Mouse (Mus musculus) liver, embryonic 14.5 days (tissue): ENCODE data around the gene Icos. TPM values are rescaled to one million over a fixed set of nuclear protein-coding genes. Genes with fewer than 3 reads are reported as not detected.

ENCODE experiments used
- ATAC-seq: fragments of 200-750 bp; cut with Nextera tagmentation; 2 replicates; pipeline ENCODE4 v1.8.0; 2017; ENCODE audit warnings: moderate number of reproducible peaks, mild to moderate bottlenecking, moderate library complexity; ENCODE audit not compliant: insufficient read depth
- DNase-seq, 3 experiments: peaks; one replicate each; pipeline ENCODE4 v3.0.0-alpha.2; 2012 to 2013; ENCODE audit warnings: low read depth in 3 of 3, low spot score in 3 of 3
- H3K27ac ChIP-seq: fragments of 300-500 bp; sonication (generic); 2 replicates; pipeline ENCODE4 v1.5.1; 2014; ENCODE audit warnings: moderate library complexity, mild to moderate bottlenecking, control low read depth, inconsistent platforms
- H3K27me3 ChIP-seq: fragments of 300-500 bp; sonication (generic); 2 replicates; pipeline ENCODE4 v1.6.1; 2014; ENCODE audit warnings: mild to moderate bottlenecking, low read length, moderate library complexity; ENCODE audit not compliant: control insufficient read depth, insufficient read depth
- H3K36me3 ChIP-seq: fragments of 300-500 bp; sonication (generic); replicated peaks from 2 replicates; pipeline ENCODE4 v1.6.1; 2014; ENCODE audit warnings: low read depth; ENCODE audit not compliant: control insufficient read depth, insufficient read depth
- H3K4me1 ChIP-seq, 2 experiments: fragments of 200-500 bp in 1 of 2; fragments of 300-500 bp in 1 of 2; sonication (generic) in 1 of 2; replicated peaks; 2 replicates each; pipeline ENCODE4 v1.6.1; 2012 to 2014; ENCODE audit warnings: antibody characterized with exemption in 1 of 2, inconsistent platforms in 1 of 2, low read length in 1 of 2; ENCODE audit not compliant: control insufficient read depth in 2 of 2, insufficient read depth in 2 of 2
- H3K4me2 ChIP-seq: fragments of 300-500 bp; sonication (generic); 2 replicates; pipeline ENCODE4 v1.6.1; 2014; ENCODE audit warnings: low read depth, mild to moderate bottlenecking, control low read depth, moderate library complexity
- H3K4me3 ChIP-seq, 2 experiments: fragments of 200-500 bp in 1 of 2; fragments of 300-500 bp in 1 of 2; sonication (generic) in 1 of 2; 2 replicates each; pipeline ENCODE4 v1.5.1; 2012 to 2014; ENCODE audit warnings: low read depth in 2 of 2, low read length in 2 of 2, mild to moderate bottlenecking in 2 of 2, control low read depth in 1 of 2, inconsistent platforms in 1 of 2, moderate library complexity in 1 of 2; ENCODE audit not compliant: insufficient read depth in 1 of 2
- H3K9ac ChIP-seq: fragments of 300-500 bp; sonication (generic); replicated peaks from 2 replicates; pipeline ENCODE4 v1.6.1; 2014; ENCODE audit warnings: mild to moderate bottlenecking, control low read depth, moderate library complexity
- H3K9me3 ChIP-seq: fragments of 300-500 bp; sonication (generic); 2 replicates; pipeline ENCODE4 v1.6.1; 2016; ENCODE audit warnings: low read length, mixed read lengths; ENCODE audit not compliant: control insufficient read depth
- CTCF ChIP-seq: IDR thresholded peaks from 2 replicates; pipeline ENCODE4 v1.5.1; 2016; ENCODE audit warnings: antibody characterized with exemption, low read depth, control low read depth
- EP300 ChIP-seq: IDR thresholded peaks from 2 replicates; pipeline ENCODE4 v1.6.1; 2016; ENCODE audit warnings: antibody characterized with exemption, low read depth
- WGBS: fragments of 180-500 bp; shearing (Covaris S2); extraction: QIAGEN DNeasy Blood & Tissue Kit; methylation state at CpG from one replicate; pipeline ENCODE4 v1.1.7; 2014; ENCODE audit not compliant: insufficient replicate concordance; 5-methylcytosine and 5-hydroxymethylcytosine counted together
- polyA plus RNA-seq, 2 experiments: library from polyadenylated mRNA; depleted of rRNA in 1 of 2; stranded (reverse) in 1 of 2; unstranded in 1 of 2; fragments of >200 nt; fragmentation: Nextera tagmentation in 1 of 2; extraction: Ambion mirVana in 1 of 2; gene quantifications; 2 replicates each; pipeline versions ENCODE4 v1.2.1 to v1.2.3; 2012 to 2014

Icos gene
- polyA plus RNA-seq, 2 experiments: 0.41 to 0.50 TPM

DNA sequence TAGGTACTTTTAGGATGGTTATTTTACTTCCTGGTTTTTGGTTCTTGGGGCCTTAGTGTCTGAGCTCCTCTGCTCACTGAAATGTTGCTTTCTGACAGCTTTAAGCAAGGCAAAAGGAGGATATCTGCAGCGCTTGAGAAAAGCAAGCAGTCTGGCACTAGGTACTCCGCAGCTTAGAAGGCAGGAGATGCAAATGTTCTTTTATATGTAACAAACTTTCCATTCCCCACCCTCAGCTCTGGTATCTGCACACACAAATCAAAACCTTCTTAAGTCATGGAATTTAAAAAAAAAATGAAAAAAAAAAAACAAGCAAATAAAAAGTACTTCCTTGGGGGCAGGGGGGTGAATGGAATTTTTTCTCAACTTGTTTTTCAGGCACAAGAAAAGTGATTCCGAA lies 3.5 kb upstream of the Icos start:
- Histone ChIP-seq H3K9ac (no peak overlapping the region), H3K4me3 (no peak overlapping the region), H3K27me3 (no peaks in the 10 kb centered on the region), H3K4me2 (no peak overlapping the region), H3K9me3 (no peaks in the 10 kb centered on the region), H3K36me3 (no peaks in the 10 kb centered on the region), H3K27ac (no peak overlapping the region), H3K4me1 (no peaks in the 10 kb centered on the region)
- WGBS: 63% methylated on average over 3 of the region's 3 CpGs
- no peak for DNase-seq
- TF ChIP-seq CTCF: no peak
- TF ChIP-seq EP300: no peak
- ATAC-seq: no peak

DNA sequence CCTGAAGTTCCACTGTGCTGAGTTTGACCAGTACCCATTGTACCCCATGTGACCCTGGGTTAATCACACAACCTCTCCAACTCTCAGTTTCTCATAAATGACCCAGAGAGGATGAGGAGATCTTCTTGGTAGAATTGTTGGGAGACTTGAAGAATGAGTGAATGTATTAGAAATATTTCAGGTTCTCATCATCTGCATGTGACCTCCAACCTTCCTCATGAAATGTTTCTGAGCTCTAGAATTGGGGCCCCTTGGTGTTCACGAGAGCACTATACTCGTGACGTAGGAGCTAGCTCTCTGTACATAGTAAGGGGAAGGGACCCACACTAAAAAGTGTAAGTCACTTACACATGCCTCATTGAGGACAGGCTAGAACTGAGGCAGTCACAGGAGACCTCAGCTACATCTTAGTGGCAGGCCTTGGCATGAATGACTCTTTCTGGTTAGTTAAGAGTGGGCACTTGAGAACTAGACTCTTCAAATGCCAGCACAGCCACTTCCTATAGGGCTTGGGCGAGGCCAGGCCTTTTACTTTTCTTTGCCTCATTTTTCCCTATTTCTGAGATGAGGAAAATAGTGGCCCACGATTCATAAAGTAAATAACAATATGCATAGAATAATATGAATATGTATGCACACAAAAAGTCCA lies 2.0 kb upstream of the Icos start:
- TF ChIP-seq CTCF (no peak), EP300 (no peak)
- DNase-seq (no peak), ATAC-seq (no peak)
- Histone ChIP-seq H3K36me3 (no peaks in the 10 kb centered on the region), H3K27ac (no peak overlapping the region), H3K9me3 (no peaks in the 10 kb centered on the region), H3K27me3 (no peaks in the 10 kb centered on the region), H3K4me1 (no peaks in the 10 kb centered on the region), H3K9ac (no peak overlapping the region), H3K4me2 (no peak overlapping the region), H3K4me3 (no peak overlapping the region)
- WGBS: 55% methylated on average over 5 of the region's 5 CpGs

DNA sequence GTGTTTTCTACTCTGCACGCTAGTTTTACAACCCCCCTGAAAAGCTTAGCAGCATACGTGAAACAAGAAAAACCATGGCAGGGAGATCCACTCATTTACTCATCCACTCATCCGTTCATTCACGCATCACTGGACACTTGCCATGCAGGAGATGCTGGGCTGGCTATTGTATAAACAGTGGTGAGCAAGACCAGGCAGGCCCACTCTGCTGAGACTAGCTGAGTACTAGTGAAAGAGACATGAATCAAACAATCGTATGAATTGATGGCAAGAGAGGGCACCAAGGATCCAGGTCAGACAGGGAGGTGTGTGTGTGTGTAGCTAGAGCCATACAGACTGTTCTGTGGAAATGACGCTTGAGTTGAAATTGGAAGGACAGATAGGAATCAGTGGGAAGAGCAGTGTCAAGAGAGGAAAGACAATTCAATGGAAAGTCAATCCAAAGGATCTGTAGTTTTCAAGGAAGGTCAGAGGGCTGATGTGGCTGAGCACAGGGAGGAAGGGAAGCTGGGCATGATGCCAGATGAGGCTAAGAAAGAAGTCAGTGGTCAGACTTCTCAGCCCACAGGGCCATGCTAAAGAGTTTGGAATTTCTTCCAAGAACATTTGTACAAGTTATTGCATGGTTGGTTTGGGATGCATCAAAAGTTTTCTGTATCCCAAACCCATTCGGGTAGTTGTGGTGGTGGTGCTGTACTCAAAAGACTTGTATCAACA lies 1.6 kb downstream of the Icos start:
- Histone ChIP-seq H3K27me3 (no peaks in the 10 kb centered on the region), H3K4me3 (no peak overlapping the region), H3K9ac (no peak overlapping the region), H3K4me1 (no peaks in the 10 kb centered on the region), H3K27ac (no peak overlapping the region), H3K36me3 (no peaks in the 10 kb centered on the region), H3K4me2 (no peak overlapping the region), H3K9me3 (no peaks in the 10 kb centered on the region)
- 63% methylated on average over 7 of the region's 7 CpGs for WGBS
- ATAC-seq (no peak), DNase-seq (no peak)
- TF ChIP-seq CTCF (no peak), EP300 (no peak)

DNA sequence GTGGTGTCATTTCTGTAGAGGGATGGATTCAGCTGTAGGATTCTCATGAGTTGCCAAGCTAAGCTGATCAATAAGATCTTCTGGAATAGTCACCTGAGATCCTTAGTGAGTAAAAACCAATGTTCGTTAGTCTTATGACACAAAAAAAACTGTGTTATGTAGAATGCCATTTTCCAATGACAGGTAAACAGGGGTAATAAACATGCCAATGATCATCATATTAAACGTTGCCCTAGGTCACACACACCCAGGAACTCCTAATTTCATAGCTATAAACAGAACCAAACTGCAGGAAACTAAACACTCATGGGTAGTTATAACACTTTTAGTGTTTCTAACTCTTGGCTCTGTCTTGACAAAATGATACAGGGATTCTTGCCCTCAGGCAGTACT lies 2.1 kb downstream of the Icos start:
- WGBS: 53% methylated on average over 2 of the region's 2 CpGs
- ATAC-seq (no peak), DNase-seq (no peak)
- TF ChIP-seq EP300: no peak
- no peak for TF ChIP-seq CTCF
- Histone ChIP-seq H3K4me1 (no peaks in the 10 kb centered on the region), H3K27me3 (no peaks in the 10 kb centered on the region), H3K27ac (no peak overlapping the region), H3K4me3 (no peak overlapping the region), H3K36me3 (no peaks in the 10 kb centered on the region), H3K9ac (no peak overlapping the region), H3K9me3 (no peaks in the 10 kb centered on the region), H3K4me2 (no peak overlapping the region)

DNA sequence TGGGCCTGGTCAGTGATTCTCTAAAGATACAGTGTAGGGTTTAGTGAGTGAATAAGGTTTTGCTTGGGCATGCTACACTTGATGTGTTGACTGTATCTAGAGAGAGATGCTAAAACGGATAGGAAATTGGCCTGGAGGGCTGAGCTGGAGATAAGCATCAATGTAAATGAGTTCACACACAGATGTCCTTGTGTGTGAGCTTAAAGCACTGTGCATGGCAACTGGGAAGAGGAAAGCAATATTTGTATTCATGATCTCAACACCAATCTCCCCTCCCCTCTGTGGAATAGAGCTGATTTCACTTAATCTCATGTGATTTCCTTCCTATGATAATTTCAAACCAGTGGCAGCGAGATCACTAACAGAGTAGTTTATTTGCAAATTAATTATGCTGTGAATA lies 7.3 kb downstream of the Icos start:
- ATAC-seq: no peak
- no peak overlapping the region for H3K4me2 ChIP-seq
- TF ChIP-seq EP300 (no peak), CTCF (no peak)

More for the DNA sequence above, 7.3 kb downstream of the Icos start:
- Histone ChIP-seq H3K9ac (no peak overlapping the region), H3K4me1 (no peaks in the 10 kb centered on the region), H3K27me3 (no peaks in the 10 kb centered on the region), H3K4me3 (no peak overlapping the region), H3K9me3 (no peaks in the 10 kb centered on the region), H3K27ac (no peak overlapping the region), H3K36me3 (no peaks in the 10 kb centered on the region)
- DNase-seq: no peak
- 33% methylated on average over 2 of the region's 2 CpGs for WGBS
